Mouse (Mus musculus): ENCODE measurements around the gene Ktn1. TPM values are rescaled to one million over a fixed set of nuclear protein-coding genes. Genes with fewer than 3 reads are reported as not detected.

Gene Ktn1
- polyA plus RNA-seq, 1 experiment from 2014 or later, result 60.6 TPM

DNA sequence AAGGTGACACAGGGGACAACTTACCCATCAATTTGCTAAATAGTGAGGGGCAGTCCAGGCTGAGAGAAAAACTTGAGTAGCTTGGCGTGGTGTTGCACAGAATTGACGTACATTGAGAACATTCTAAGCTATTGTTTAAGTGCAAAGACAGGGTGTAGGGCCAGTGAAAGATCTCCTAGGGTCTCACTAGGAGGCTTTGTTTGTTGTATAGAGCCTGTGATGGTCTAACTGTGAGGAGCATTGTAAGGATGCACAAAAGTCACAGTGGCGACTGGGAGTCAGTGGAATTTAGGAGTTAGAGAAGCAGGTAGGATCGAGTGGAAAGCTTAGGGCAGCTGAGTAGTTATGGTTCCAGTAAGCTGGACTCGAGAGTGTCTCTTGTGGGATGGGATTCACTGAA is 50.9 kb downstream of the Ktn1 start:
- Histone ChIP-seq H3K4me3 (ENCODE audit: low read depth, low read length) (no peak overlapping the region), H3K4me1 (ENCODE audit: control insufficient read depth, insufficient read depth, low read length) (no peaks in the 10 kb centered on the region), H3K9ac (ENCODE audit: low read depth, low read length) (no peak overlapping the region), H3K27ac (replicated peaks; ENCODE audit: low read depth, low read length) (no peak overlapping the region), H3K36me3 (ENCODE audit: control insufficient read depth, insufficient read depth, low read length) (peaks cover 55% of the 10 kb centered on the region), H3K4me2 (ENCODE audit: low read depth, low read length) (no peak overlapping the region), H3K27me3 (replicated peaks; ENCODE audit: control insufficient read depth, insufficient read depth, low read length) (no peaks in the 10 kb centered on the region), H3K9me3 (ENCODE audit: control insufficient read depth, low read length) (no peaks in the 10 kb centered on the region)
- DNase-seq (ENCODE audit: low spot score) (no peak), ATAC-seq (ENCODE audit: low read depth) (no peak)
- 80% methylated on average over 5 of the region's 5 CpGs for WGBS

DNA sequence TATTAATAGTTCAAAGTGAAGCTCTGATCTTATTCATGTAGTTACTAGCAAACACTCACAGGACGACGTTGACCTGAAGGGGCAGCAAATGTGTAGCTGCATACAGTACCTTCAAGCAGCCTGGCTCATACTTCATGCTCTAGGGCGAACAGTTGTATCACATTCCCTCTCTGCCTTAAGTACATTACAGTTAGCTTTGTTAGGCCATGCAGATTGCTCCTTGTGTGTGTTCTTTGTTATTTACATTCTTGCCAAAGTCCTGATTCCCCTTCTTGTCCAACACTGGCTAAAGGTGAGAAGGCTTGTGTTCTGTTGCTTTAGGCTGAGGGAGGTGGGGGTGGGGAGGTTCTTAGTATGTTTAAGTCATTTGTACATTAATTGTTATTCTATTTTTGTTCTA is 61.3 kb downstream of the Ktn1 start:
- WGBS, result 78% methylated on average over 3 of the region's 3 CpGs
- Histone ChIP-seq H3K9me3 (ENCODE audit: control insufficient read depth, low read length) (no peaks in the 10 kb centered on the region), H3K27me3 (replicated peaks; ENCODE audit: control insufficient read depth, insufficient read depth, low read length) (no peaks in the 10 kb centered on the region), H3K36me3 (ENCODE audit: control insufficient read depth, insufficient read depth, low read length) (peaks cover 74% of the 10 kb centered on the region), H3K4me2 (ENCODE audit: low read depth, low read length) (no peak overlapping the region), H3K4me1 (ENCODE audit: control insufficient read depth, insufficient read depth, low read length) (no peaks in the 10 kb centered on the region), H3K27ac (replicated peaks; ENCODE audit: low read depth, low read length) (no peak overlapping the region), H3K4me3 (ENCODE audit: low read depth, low read length) (no peak overlapping the region), H3K9ac (ENCODE audit: low read depth, low read length) (no peak overlapping the region)
- DNase-seq (ENCODE audit: low spot score) (no peak), ATAC-seq (ENCODE audit: low read depth) (no peak)

DNA sequence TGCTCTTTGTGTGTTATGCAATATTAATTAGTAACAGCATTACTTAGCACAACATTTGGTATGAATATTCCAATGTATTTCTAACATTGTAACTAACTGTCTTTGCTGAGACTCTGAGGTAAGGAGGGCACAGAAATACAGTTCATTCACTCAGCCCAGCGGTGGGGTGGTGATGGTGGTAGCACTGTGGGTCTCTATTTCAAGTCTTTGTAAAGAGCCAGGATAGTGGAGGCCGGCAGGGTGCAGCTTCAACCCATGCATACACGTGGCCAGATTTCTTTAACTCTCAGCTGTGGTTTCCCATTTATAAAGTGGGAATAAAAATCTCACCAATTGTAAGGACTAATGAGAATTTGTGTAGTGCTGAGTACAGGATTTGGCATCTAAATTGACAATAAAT is 67.5 kb downstream of the Ktn1 start:
- WGBS, result 89% methylated on average over 3 of the region's 3 CpGs

DNA sequence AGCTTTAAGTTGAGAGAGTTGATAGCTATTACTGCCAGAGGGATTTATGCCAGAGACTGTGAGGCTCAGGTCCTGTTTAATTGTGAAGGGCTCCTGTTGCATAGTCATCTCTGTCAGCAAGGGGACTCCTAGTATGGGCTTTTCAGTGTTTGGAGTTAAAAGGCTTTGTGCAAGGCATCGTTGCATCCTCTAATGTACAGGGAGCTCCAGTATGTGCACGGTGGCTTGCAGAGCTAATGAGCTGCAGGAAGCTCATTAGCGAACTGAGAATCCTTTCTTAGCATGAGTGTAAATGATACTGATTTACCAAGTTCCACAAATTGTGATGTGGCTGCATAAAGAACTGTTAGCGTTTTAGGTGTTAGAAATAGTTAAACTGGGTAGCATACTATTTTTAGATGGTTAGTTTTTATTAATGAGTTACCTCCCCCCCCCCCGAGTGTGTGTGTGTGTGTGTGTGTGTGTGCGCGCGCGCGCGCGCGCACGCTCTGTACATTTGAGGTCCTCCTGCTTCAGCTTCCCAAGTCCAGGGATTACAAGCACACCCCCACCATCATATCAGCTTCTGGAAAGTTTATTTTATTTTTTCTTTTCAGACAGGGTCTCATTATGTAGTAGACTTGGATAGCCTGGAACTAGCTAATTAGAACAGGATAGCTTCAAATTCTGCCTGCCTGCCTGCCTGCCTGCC is 69.8 kb downstream of the Ktn1 start:
- Histone ChIP-seq H3K36me3 (ENCODE audit: control insufficient read depth, insufficient read depth, low read length) (peaks cover 57% of the 10 kb centered on the region), H3K27me3 (replicated peaks; ENCODE audit: control insufficient read depth, insufficient read depth, low read length) (no peaks in the 10 kb centered on the region), H3K4me3 (ENCODE audit: low read depth, low read length) (no peak overlapping the region), H3K9ac (ENCODE audit: low read depth, low read length) (no peak overlapping the region), H3K4me2 (ENCODE audit: low read depth, low read length) (no peak overlapping the region), H3K4me1 (ENCODE audit: control insufficient read depth, insufficient read depth, low read length) (no peaks in the 10 kb centered on the region), H3K27ac (replicated peaks; ENCODE audit: low read depth, low read length) (no peak overlapping the region), H3K9me3 (ENCODE audit: control insufficient read depth, low read length) (no peaks in the 10 kb centered on the region)
- DNase-seq (ENCODE audit: low spot score) (no peak), ATAC-seq (ENCODE audit: low read depth) (no peak)
- WGBS, result 87% methylated on average over 14 of the region's 14 CpGs

More for the DNA sequence above, 67.5 kb downstream of the Ktn1 start:
- H3K4me1 ChIP-seq (ENCODE audit: control insufficient read depth, insufficient read depth, low read length), result no peaks in the 10 kb centered on the region
- peaks cover 60% of the 10 kb centered on the region for H3K36me3 ChIP-seq (ENCODE audit: control insufficient read depth, insufficient read depth, low read length)
- DNase-seq (ENCODE audit: low spot score) (no peak), ATAC-seq (ENCODE audit: low read depth) (no peak)
- no peak overlapping the region for H3K4me3 ChIP-seq (ENCODE audit: low read depth, low read length)
- no peaks in the 10 kb centered on the region for H3K9me3 ChIP-seq (ENCODE audit: control insufficient read depth, low read length)
- H3K27ac ChIP-seq (replicated peaks; ENCODE audit: low read depth, low read length), result no peak overlapping the region
- H3K4me2 ChIP-seq (ENCODE audit: low read depth, low read length), result no peak overlapping the region
- H3K27me3 ChIP-seq (replicated peaks; ENCODE audit: control insufficient read depth, insufficient read depth, low read length), result no peaks in the 10 kb centered on the region
- H3K9ac ChIP-seq (ENCODE audit: low read depth, low read length), result no peak overlapping the region

DNA sequence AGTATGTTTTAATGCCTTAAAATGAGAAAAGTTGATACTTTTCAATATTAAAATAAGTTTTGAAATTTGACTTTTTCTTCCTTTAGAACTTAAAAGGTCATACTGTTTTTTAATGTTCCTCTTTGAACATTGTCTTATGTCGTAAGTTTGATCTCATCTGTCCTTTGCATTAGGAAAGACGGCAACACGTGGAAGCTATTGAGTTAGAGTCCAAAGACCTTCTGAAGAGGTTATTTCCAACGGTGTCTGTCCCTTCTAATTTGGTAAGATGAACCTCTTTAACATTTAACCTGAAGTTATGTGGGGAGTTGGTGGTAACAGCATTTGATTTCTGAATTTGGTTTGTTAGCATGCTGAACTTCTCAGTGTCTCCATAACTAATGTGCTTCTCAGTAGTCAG is 71.8 kb downstream of the Ktn1 start:
- H3K9me3 ChIP-seq (ENCODE audit: control insufficient read depth, low read length), result no peaks in the 10 kb centered on the region
- WGBS, result 71% methylated on average over 4 of the region's 4 CpGs
- peaks cover 62% of the 10 kb centered on the region for H3K36me3 ChIP-seq (ENCODE audit: control insufficient read depth, insufficient read depth, low read length)
- no peak overlapping the region for H3K4me3 ChIP-seq (ENCODE audit: low read depth, low read length)
- H3K4me2 ChIP-seq (ENCODE audit: low read depth, low read length), result no peak overlapping the region
- H3K9ac ChIP-seq (ENCODE audit: low read depth, low read length), result no peak overlapping the region
- no peaks in the 10 kb centered on the region for H3K27me3 ChIP-seq (replicated peaks; ENCODE audit: control insufficient read depth, insufficient read depth, low read length)
- DNase-seq (ENCODE audit: low spot score) (no peak), ATAC-seq (ENCODE audit: low read depth) (no peak)
- no peak overlapping the region for H3K27ac ChIP-seq (replicated peaks; ENCODE audit: low read depth, low read length)
- no peaks in the 10 kb centered on the region for H3K4me1 ChIP-seq (ENCODE audit: control insufficient read depth, insufficient read depth, low read length)

DNA sequence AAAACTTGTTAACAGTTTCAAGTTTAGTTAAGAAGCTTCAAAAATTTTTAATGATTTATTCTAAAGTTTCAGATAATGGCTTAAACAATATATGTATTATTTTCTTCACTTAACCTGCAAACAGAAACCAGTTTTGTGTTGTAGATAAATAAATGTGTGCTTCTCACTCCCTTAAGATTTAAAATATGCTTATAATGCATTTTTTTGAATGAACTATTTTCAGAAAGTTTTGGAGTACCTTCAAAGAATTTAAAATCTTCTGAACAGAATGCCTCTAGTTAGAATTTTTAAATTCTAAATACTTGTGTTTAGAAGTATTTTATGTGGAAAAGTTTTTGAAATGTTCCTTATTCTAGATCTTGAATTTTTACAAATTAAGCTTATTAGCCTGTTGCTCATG is 74.8 kb downstream of the Ktn1 start:
- no peak overlapping the region for H3K27ac ChIP-seq (replicated peaks; ENCODE audit: low read depth, low read length)
- H3K9me3 ChIP-seq (ENCODE audit: control insufficient read depth, low read length), result no peaks in the 10 kb centered on the region
- DNase-seq (ENCODE audit: low spot score) (no peak), ATAC-seq (ENCODE audit: low read depth) (no peak)
- H3K4me2 ChIP-seq (ENCODE audit: low read depth, low read length), result no peak overlapping the region
- H3K4me1 ChIP-seq (ENCODE audit: control insufficient read depth, insufficient read depth, low read length), result no peaks in the 10 kb centered on the region
- no peaks in the 10 kb centered on the region for H3K27me3 ChIP-seq (replicated peaks; ENCODE audit: control insufficient read depth, insufficient read depth, low read length)
- H3K36me3 ChIP-seq (ENCODE audit: control insufficient read depth, insufficient read depth, low read length), result peaks cover 68% of the 10 kb centered on the region
- H3K4me3 ChIP-seq (ENCODE audit: low read depth, low read length), result no peak overlapping the region
- no peak overlapping the region for H3K9ac ChIP-seq (ENCODE audit: low read depth, low read length)

DNA sequence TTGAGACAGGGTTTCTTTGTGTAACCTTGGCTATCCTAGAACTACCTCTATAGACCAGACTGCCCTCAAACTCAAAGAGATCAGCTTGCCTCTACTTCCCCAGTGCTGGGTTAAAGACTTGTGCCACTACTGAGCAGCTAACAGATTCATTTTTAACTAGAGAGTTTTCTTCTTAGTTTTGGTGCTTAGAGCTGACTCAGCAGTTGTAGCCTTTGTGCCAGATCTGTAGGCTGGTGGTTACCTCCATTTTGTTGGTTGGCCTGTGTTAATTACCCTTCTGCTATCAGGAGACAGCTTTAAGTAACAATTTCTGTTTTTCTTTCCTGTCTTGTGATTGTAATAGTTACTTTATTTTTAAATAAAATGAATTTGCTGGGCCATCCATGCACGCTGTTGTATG is 80.3 kb downstream of the Ktn1 start:
- no peak overlapping the region for H3K27ac ChIP-seq (replicated peaks; ENCODE audit: low read depth, low read length)
- DNase-seq (ENCODE audit: low spot score), result no peak
- ATAC-seq (ENCODE audit: low read depth), result no peak
- H3K4me1 ChIP-seq (ENCODE audit: control insufficient read depth, insufficient read depth, low read length), result no peaks in the 10 kb centered on the region
- peaks cover 98% of the 10 kb centered on the region for H3K36me3 ChIP-seq (ENCODE audit: control insufficient read depth, insufficient read depth, low read length)
- no peaks in the 10 kb centered on the region for H3K27me3 ChIP-seq (replicated peaks; ENCODE audit: control insufficient read depth, insufficient read depth, low read length)
- H3K9me3 ChIP-seq (ENCODE audit: control insufficient read depth, low read length), result no peaks in the 10 kb centered on the region
- WGBS, result 97% methylated on average over 1 of the region's 1 CpGs
- no peak overlapping the region for H3K9ac ChIP-seq (ENCODE audit: low read depth, low read length)
- H3K4me2 ChIP-seq (ENCODE audit: low read depth, low read length), result no peak overlapping the region
- no peak overlapping the region for H3K4me3 ChIP-seq (ENCODE audit: low read depth, low read length)

DNA sequence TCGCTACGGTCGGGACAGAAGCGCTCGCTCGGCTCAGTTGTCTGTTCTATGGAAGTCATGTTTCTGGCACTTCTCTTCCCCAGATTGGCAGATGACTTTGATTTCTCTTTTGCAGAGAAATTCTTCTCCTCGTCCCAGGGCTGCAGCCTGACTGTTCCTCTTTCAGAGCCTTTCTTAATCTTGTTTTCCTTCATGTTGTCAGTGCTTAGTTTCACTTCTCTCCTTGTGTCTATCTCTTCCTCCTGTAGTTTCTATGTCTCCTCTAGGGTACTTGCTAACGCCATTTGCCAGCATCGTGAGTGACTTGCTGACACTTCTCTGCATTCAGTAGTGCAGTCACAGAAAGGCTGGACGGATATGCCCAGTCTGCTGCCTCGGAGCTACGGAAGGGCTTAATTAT is 87.1 kb downstream of the Ktn1 start:
- Histone ChIP-seq H3K4me2 (ENCODE audit: low read depth, low read length) (no peak overlapping the region), H3K27ac (replicated peaks; ENCODE audit: low read depth, low read length) (no peak overlapping the region)

DNA sequence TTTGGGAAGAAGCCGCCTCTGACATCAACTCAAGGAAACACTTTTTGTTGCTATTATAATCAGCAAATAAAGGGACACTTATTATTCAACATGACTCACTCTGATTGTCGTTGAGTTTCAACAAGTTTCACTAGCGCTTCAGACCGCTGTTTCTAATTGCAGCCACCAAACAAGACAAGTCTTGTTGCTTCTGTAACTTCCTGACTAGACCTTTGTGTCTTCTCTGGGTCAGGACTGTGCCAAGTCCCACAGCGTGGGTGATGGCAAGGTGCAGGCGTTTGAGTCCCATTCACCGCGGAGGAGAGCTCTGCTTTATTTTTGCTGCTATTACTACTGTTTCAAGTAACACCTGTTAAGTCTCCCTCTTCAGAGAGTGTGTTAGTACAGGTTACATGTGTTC is 88.2 kb downstream of the Ktn1 start:
- H3K27me3 ChIP-seq (replicated peaks; ENCODE audit: control insufficient read depth, insufficient read depth, low read length), result no peaks in the 10 kb centered on the region
- H3K36me3 ChIP-seq (ENCODE audit: control insufficient read depth, insufficient read depth, low read length), result peaks cover 74% of the 10 kb centered on the region
- DNase-seq (ENCODE audit: low spot score) (no peak), ATAC-seq (ENCODE audit: low read depth) (no peak)
- no peaks in the 10 kb centered on the region for H3K9me3 ChIP-seq (ENCODE audit: control insufficient read depth, low read length)
- no peak overlapping the region for H3K9ac ChIP-seq (ENCODE audit: low read depth, low read length)
- no peak overlapping the region for H3K4me2 ChIP-seq (ENCODE audit: low read depth, low read length)
- H3K27ac ChIP-seq (replicated peaks; ENCODE audit: low read depth, low read length), result no peak overlapping the region
- 83% methylated on average over 8 of the region's 8 CpGs for WGBS
- no peak overlapping the region for H3K4me3 ChIP-seq (ENCODE audit: low read depth, low read length)
- H3K4me1 ChIP-seq (ENCODE audit: control insufficient read depth, insufficient read depth, low read length), result no peaks in the 10 kb centered on the region; the same call in 1 of the 2 replicates

More for the DNA sequence above, 87.1 kb downstream of the Ktn1 start:
- Histone ChIP-seq H3K4me3 (ENCODE audit: low read depth, low read length) (no peak overlapping the region), H3K9me3 (ENCODE audit: control insufficient read depth, low read length) (no peaks in the 10 kb centered on the region), H3K4me1 (ENCODE audit: control insufficient read depth, insufficient read depth, low read length) (no peaks in the 10 kb centered on the region), H3K36me3 (ENCODE audit: control insufficient read depth, insufficient read depth, low read length) (peaks cover 81% of the 10 kb centered on the region), H3K9ac (ENCODE audit: low read depth, low read length) (no peak overlapping the region), H3K27me3 (replicated peaks; ENCODE audit: control insufficient read depth, insufficient read depth, low read length) (no peaks in the 10 kb centered on the region)
- ATAC-seq (ENCODE audit: low read depth) (no peak), DNase-seq (ENCODE audit: low spot score) (no peak)
- WGBS, result 91% methylated on average over 12 of the region's 12 CpGs

Data from embryonic facial prominence, embryonic 14.5 days (tissue).